Mouse (Mus musculus) natural killer cell, adult 2 months (primary cell): ENCODE data around the gene Man2a1.

ENCODE experiments used
- DNase-seq, 2 experiments: peaks; one replicate each; pipeline ENCODE4 v3.0.0; 2022; ENCODE audit warnings: low spot score in 2 of 2

The Man2a1 gene

DNA sequence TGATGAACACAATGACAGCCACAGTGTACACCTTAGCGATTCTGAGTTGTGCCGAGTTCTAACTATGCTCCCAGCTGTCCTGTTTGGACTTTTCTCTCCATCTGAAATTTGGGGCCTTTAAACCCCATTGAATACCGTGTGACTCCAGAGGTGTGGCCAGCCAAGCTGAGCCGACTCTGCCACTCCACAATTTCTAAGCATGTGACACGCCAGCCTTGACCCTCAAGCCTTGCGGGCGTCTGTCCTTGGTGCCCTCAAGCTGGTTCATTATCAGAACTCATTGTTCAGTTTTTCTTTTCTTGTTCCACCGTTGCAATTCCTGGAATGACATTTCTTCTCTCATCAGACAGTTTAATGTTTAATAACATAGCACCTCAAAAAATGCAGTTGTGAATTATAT is 98.0 kb downstream of the Man2a1 start:
- no peak for DNase-seq

GRCm38 (mm10) chr17:64703649-64704230 is 103.2 kb downstream of the Man2a1 start:
- no peak for DNase-seq

GRCm38 (mm10) chr17:64707529-64707928 is 107.0 kb downstream of the Man2a1 start:
- DNase-seq: no peak

DNA sequence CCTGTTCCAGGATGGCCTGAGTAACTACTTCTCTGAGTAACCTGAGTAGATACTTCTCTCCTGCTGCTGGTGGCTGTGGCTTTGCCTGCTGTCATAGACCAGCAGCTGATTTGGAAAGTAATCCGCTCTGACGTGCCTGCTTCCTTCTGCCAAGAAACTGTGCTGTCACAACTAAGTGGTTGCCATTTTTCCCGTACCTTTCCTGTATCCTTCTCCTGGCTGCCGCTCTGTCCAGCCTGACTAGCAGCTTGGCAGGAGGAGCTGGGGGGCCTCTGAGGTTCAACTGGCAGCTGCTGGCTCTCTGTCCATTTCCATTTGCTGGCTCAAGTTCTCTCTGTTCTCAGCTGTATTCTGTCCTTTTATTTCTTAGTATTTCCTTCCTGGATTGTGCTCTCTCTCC is 115.8 kb downstream of the Man2a1 start:
- DNase-seq: no peak

DNA sequence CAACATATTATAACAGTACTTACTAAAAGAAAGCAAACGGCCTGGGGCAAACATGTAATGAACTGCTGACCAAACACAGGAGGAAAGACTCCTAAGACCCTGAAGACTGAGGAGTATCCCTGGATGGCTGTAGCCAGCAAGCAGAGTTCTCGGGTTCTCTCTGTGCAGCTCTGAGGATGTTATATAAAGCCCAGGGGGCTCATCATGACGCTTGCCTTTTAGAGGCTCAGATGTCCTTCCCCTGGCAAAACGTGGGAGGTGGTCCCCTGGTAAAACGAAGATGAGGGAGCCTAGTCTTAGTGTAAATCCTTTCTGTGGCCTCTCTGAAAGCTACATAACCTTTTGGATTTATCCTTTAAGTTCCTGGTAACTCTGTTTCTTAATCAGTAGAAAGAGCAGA is 119.2 kb downstream of the Man2a1 start:
- no peak for DNase-seq

DNA sequence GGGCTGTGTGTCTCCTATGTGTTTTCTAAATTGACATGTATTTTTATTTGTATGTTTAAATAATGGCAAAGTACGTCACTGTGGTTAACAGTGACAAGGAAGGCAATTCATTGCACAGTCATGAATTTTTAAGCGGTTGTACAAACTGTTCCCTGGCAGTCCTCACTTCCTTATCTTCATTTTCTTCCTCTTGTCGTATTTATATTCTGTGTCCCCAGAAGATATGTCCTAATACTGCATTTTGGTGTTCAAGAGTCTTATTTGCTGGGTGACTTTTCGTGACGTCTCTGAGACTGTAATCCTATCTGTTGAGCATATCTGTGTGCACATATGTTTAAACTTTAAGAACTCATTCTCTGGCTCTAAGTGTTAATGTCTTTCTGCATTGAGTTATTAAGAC is 120.6 kb downstream of the Man2a1 start:
- no peak for DNase-seq

- no peak for DNase-seq
These were observed 122.6 kb downstream of the Man2a1 start for GRCm38 (mm10) chr17:64723162-64723561.

- no peak for DNase-seq
These were observed 124.7 kb downstream of the Man2a1 start for GRCm38 (mm10) chr17:64725214-64725613.

DNA sequence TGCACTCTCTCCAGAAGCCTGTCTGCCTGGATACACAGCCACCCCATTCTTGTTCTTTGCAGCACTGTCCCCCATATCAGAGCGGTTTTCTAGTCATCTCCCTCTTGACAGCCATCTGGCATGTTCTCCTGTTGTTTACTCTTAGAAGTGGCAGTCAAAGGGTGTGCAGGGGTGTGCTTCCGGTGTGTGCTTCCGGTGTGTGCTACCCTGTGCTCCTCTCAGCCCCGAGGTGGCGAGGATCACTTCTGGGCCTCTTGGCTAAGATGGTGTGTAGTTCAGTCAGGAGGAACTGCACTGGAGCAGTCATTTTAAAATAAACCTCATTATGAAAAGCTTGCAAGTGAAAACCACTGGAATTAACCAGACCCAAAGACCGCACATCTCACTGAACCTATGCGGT is 125.5 kb downstream of the Man2a1 start:
- DNase-seq: peak; percentile 20 to 21

GRCm38 (mm10) chr17:64735492-64735891 is 135.0 kb downstream of the Man2a1 start:
- DNase-seq: no peak

DNA sequence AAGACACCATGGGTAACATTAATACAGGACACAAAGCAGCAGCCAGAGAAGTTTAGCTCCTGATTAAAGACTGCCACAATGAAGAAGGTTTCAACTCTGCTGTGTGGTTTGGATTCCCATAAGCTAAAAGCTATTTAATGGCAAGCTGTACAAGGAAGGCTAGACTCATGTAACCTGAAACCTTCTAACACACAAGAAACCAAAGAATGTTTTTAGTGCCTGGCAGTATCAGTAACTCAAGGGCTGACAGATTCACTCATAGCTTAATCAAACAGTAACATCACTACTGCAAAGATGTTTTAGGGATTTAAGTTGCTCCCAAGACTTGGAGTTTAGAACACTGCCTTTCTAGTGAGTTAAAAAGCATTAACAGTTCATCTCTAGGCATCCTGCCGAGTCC is 137.4 kb downstream of the Man2a1 start:
- no peak for DNase-seq

DNA sequence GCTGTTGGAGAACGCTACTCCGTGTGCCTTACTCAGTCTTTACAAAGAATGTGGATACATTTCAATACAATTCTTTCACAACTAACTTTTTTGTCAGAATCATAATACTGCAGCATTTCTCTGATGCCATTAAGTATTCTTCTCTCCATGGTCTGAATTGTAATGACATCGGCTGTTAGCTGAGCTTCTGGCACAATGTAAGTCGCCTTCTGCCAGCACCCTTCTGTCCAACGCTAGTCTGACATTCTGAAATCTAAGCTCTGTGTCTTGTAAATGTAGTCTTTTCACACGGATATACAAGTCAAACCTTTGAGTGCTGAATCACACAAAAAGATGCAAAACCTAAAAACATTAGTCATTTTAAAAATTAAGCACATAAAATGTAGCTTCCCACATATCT is 138.6 kb downstream of the Man2a1 start:
- no peak for DNase-seq

DNA sequence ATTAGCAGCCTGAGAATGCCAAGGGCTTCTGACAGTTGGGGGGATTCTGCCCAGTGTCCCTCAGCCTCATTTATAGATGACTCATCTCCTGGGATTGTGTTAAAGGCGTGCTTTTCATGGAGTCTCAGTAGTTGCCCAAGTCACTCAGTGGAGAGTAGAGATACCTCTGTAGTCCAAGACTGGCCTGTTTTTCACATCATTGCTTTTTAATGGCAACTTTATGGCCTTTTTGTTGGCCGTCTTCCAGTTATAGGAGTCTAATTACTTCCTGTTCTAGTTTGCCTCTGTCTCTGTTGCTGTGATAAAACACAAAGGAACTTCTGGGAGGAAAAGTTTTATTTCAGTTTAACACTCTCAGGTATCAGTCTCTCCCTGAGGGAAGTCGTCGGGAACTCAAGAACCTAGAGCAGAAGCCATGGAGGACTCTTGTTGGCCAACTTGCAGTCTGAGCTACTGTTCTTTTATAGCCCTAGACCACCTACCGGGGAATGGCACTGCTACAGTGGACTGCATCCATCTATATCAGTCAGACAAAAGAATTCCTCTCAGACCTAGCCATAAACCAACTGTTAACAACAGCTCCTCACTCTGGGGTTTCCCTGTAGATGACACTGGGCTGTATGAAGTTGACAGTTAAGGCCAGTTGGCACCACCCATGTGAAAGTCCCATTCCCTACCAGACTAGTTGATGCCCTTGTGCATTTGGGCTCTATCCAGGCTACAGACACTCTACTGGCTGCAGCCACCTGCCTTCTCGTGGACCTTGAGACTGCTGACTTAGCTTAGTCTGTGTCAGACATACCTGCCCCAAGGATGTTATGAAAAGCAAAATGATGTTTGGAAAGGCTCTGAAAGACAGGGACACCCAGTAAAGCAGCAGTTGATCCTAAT is 142.4 kb downstream of the Man2a1 start:
- DNase-seq: no peak

DNA sequence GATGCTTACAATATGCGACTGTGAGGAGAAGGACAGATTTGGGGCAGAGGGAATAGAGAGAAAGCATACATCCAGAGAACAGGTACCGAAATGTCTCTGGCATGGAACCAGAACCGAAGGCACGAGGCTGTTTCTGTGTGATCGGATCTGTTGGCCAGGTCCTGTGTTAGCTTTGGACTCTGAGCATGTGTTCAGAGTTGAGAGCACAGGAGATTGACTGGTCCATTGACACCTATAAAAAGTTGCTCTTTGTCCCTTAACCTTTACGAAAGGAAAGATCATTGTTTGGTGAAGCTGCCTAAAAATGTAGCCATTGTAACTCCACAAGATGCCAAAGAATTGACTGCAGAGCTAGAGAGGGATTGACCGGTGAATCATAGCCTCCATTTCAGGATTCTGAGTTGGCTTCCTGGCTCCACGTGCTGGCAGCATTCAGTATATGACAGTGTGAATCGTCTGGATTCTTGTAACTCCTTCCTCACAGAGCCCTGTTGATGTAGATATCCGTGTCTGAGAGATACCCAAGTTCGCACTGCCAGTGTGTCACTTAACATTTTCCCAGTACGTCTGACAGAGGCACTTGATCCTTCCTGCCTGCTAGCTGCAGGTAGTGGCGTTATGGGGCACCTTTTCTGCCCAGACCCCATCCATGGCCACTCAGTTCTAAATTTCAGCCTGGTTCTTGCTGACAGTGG is 143.2 kb downstream of the Man2a1 start:
- no peak for DNase-seq

- no peak for DNase-seq
These were observed 146.2 kb downstream of the Man2a1 start for GRCm38 (mm10) chr17:64746637-64747225.

DNA sequence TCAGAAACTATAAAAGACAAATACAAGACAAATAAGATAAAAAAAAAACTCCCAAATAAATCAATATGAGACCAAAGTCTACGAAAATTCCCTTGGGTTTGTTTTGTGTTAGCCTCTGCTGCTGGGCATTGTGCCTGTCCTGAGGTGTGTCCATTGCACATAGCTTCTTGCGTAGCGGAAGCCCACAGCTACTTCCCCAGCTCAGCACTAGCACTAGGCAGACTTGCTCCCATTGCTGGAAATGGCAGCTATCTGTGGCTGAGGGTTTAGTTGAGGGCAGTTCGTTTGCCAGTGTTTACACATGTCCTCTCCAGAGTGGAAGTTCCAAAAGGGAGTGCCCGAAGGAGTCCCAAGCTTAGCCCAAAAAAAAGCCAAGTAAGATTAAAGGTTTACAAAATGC is 146.9 kb downstream of the Man2a1 start:
- DNase-seq: no peak

GRCm38 (mm10) chr17:64748131-64748530 is 147.6 kb downstream of the Man2a1 start:
- DNase-seq: no peak

GRCm38 (mm10) chr17:64749146-64749545 is 148.6 kb downstream of the Man2a1 start:
- no peak for DNase-seq

DNA sequence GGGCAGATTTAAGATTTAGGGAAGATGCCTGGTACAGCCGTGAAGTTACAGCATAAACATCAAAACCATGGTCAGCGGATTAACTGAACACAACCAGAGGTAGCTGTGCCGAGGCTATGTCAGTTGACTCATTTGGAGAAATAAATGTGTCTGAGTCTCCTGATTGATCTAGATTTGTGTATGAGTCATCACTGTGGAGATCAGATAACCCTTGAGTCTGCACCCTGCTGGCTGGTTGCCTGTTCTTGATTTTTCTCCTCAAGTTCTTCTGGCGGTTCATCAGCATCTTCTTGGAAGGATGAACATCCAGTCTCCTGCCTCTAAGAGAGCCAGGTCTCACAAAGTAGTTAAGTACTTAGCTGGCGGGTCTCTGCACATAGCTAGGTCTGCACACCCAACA is 150.7 kb downstream of the Man2a1 start:
- DNase-seq: no peak

DNA sequence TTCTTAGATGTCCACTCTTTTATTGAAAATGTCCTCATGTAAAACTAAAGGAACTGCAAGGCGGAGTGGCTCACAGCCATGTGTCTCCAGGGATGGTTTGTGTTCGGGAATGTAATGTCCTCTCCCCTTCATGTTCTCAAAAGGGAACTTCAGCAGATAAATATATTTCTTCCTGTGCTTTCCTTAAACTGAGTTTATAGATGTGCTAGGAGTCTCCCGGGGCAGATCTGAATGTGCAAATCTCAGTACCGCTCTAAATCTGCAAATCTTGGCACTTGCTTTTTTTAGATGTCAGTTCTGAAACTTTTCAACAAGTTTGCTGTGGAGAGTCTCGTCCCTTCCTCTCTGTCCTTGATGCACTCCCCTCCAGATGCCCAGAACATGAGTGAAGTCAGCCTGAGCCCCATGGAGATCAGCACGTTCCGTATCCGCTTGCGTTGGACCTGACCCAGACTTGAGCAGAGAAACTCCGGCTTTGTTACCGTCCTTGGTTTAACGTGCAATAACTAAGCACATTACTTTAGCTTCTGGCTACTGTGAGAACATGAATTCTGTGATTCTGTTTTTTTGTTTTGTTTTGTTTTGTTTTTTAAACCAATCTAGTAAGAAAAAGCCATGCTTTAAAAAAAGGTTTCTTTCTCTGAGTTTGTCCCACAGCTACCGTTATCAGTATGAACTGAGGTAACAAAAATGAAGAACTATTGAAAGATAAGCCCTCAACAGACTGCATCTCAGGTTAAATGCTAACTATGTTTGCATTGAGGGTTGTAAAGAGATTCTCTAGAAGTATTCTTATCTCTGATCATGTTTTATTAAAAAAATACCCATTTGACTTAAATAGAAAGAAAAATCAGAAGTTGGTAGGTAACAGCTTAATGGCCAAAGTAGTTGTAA is 151.8 kb downstream of the Man2a1 start:
- DNase-seq: no peak

DNA sequence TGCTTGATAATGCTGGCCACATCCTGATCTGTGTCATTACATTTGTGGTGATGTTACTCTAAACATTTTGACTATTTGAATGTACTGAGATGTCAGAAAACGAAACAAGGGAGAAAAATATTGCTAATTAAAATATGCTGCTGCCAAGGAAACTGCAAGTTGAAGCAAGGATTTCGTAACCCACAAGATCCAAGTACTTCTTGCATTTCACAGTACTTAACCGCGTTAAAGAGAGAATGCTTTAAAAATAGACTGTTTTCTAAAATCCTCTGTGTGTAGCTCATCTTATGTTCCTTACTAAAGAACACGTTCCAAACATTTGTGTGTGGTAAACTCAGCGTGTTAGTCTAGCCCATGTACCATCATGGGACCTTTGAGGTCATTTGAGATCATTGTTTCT is 153.0 kb downstream of the Man2a1 start:
- DNase-seq: no peak
